Mouse (Mus musculus) heart, adult 2 months (tissue): ENCODE data around the gene Fryl. TPM values are rescaled to one million over a fixed set of nuclear protein-coding genes. Genes with fewer than 3 reads are reported as not detected.

ENCODE experiments used
- DNase-seq, 2 experiments: peaks; one replicate each; pipeline ENCODE4 v3.0.0; 2021
- H3K27ac ChIP-seq: fragments of 200-600 bp; 2 replicates; pipeline ENCODE4 v1.8.1; 2022
- H3K27me3 ChIP-seq: fragments of 200-500 bp; 2 replicates; pipeline ENCODE4 v1.6.1; 2012; ENCODE audit warnings: mild to moderate bottlenecking, low read length, inconsistent platforms, mixed read lengths; ENCODE audit not compliant: control insufficient read depth, insufficient read depth
- H3K36me3 ChIP-seq: fragments of 200-500 bp; 2 replicates; pipeline ENCODE4 v1.6.1; 2012; ENCODE audit warnings: low read length, inconsistent platforms; ENCODE audit not compliant: control insufficient read depth, insufficient read depth
- H3K4me1 ChIP-seq: fragments of 200-500 bp; 2 replicates; pipeline ENCODE4 v1.6.1; 2011; ENCODE audit warnings: low read length; ENCODE audit not compliant: control insufficient read depth, insufficient read depth
- H3K4me3 ChIP-seq: fragments of 200-600 bp; 2 replicates; pipeline ENCODE4 v1.8.1; 2022
- H3K79me2 ChIP-seq: fragments of 200-500 bp; replicated peaks from 2 replicates; pipeline ENCODE4 v1.6.1; 2012; ENCODE audit warnings: mild to moderate bottlenecking, inconsistent platforms, low read length, moderate library complexity, mixed read lengths; ENCODE audit not compliant: control insufficient read depth, insufficient read depth
- H3K9ac ChIP-seq: fragments of 200-500 bp; 2 replicates; pipeline ENCODE4 v1.6.1; 2012; ENCODE audit warnings: low read depth, mild to moderate bottlenecking, control low read depth, inconsistent platforms, low read length, mixed read lengths
- CTCF ChIP-seq: fragments of 200-600 bp; IDR thresholded peaks from 2 replicates; pipeline ENCODE4 v1.8.1; 2022; ENCODE audit warnings: antibody characterized with exemption, mild to moderate bottlenecking, moderate library complexity
- EP300 ChIP-seq: fragments of 200-500 bp; IDR thresholded peaks from 2 replicates; pipeline ENCODE4 v1.6.1; 2011; ENCODE audit warnings: low read depth, low read length, control low read depth; ENCODE audit not compliant: insufficient read depth
- POLR2A ChIP-seq: fragments of 200-500 bp; IDR thresholded peaks from 2 replicates; pipeline ENCODE4 v1.6.1; 2011; ENCODE audit warnings: mild to moderate bottlenecking, low read depth, low read length, control low read depth; ENCODE audit not compliant: insufficient read depth
- WGBS: fragments of 180-500 bp; shearing (Covaris S2); methylation state at CpG from one replicate; pipeline ENCODE4 v1.1.7; 2018; 5-methylcytosine and 5-hydroxymethylcytosine counted together
- intact Hi-C: fragments of 180-260 bp; cut with DNase I; formaldehyde crosslinking; loops from one replicate; pipeline ENCODE4 v1.15.1; 2025
- polyA plus RNA-seq: library from polyadenylated mRNA; depleted of rRNA; stranded (reverse); fragments of >200 nt; gene quantifications from 2 replicates; pipeline ENCODE4 v1.2.3, GENCODE M21; 2012
- total RNA-seq, 2 experiments: library from RNA; stranded (reverse); gene quantifications; 2 replicates each; pipeline ENCODE4 v1.2.3; 2021

Fryl gene
- total and polyA plus RNA-seq, 3 experiments, result 25.9 to 40.7 (median 32.9) TPM

DNA sequence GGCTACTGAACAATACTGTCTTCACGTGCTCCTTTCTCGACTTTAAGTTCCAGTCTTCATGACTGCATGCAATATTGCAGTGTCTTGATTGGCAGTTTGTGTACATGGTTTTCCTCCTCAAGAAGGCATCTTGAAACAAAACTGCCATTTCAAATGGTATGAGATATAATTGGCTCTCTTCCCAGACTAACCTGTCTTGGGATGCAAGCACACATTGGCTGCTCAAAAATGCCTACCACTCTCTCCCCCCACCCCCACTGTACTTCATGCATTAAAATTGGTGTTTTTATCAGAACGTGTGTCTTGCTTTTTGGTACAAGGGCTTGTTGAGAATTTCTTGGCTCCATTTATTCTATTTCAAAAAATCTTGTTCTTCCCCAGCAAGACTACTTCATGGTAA, 51.4 kb downstream of the Fryl start:
- H3K4me3 ChIP-seq, result no peak overlapping the region
- intact Hi-C loops, result no loop called here
- H3K27ac ChIP-seq, result no peak overlapping the region
- H3K4me1 ChIP-seq, result peaks cover 5% of the 10 kb centered on the region; the same call in 1 of the 2 replicates
- no peaks in the 10 kb centered on the region for H3K27me3 ChIP-seq
- H3K9ac ChIP-seq, result no peak overlapping the region
- WGBS, result 79% methylated on average over 3 of the region's 3 CpGs
- peaks cover 8% of the 10 kb centered on the region; the same call in 1 of the 2 replicates for H3K79me2 ChIP-seq
- no peak for DNase-seq
- peaks cover 9% of the 10 kb centered on the region for H3K36me3 ChIP-seq
- TF ChIP-seq POLR2A, result no peak
- TF ChIP-seq EP300, result no peak
- no peak for TF ChIP-seq CTCF

DNA sequence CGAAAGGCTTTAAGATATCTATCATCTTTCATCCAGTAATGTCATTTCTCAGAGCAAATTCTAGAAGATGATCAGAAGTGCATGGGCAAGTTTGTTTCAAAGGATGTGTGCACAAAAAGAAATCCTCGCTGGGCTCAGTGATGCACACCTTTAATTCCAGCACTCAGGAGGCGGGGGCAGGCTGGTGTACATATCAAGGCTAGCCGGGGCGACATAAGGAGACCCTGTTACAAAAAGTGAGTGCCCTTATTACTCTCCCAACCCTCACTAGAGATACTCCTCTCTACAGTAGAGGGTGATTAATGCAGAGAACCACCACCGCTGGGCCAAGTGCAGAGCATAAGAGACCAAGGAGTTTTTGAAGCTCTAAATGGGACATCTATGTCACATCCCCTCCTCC, 53.9 kb downstream of the Fryl start:
- intact Hi-C loops, result no loop called here
- Histone ChIP-seq H3K36me3 (peaks cover 9% of the 10 kb centered on the region), H3K9ac (no peak overlapping the region), H3K79me2 (peaks cover 8% of the 10 kb centered on the region; the same call in 1 of the 2 replicates), H3K4me1 (peaks cover 5% of the 10 kb centered on the region; the same call in 1 of the 2 replicates), H3K27me3 (no peaks in the 10 kb centered on the region), H3K27ac (no peak overlapping the region), H3K4me3 (no peak overlapping the region)
- DNase-seq, result no peak
- WGBS, result 94% methylated on average over 6 of the region's 6 CpGs
- TF ChIP-seq CTCF, result no peak
- TF ChIP-seq EP300, result no peak
- no peak for TF ChIP-seq POLR2A

DNA sequence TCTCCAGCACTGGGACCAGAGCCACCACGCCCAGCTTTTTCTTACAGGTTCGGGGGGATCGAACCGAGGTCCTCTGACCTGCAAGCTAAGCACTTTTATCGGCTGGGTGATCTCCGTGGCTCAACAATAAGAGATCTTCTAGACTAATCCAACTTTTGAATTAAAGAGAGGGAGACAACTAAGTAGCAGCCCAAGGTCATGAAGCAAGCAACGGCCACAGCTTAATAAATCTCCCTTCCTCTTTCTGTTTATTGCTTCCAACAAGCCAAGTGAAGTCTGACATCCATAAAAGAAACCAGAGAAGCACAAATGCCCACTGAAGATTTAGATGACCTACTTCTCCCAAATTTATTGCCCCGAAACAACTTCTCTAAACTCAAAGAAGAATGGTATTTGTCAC, 54.3 kb downstream of the Fryl start:
- DNase-seq, result no peak
- Histone ChIP-seq H3K4me1 (peaks cover 5% of the 10 kb centered on the region; the same call in 1 of the 2 replicates), H3K36me3 (peaks cover 8% of the 10 kb centered on the region)

DNA sequence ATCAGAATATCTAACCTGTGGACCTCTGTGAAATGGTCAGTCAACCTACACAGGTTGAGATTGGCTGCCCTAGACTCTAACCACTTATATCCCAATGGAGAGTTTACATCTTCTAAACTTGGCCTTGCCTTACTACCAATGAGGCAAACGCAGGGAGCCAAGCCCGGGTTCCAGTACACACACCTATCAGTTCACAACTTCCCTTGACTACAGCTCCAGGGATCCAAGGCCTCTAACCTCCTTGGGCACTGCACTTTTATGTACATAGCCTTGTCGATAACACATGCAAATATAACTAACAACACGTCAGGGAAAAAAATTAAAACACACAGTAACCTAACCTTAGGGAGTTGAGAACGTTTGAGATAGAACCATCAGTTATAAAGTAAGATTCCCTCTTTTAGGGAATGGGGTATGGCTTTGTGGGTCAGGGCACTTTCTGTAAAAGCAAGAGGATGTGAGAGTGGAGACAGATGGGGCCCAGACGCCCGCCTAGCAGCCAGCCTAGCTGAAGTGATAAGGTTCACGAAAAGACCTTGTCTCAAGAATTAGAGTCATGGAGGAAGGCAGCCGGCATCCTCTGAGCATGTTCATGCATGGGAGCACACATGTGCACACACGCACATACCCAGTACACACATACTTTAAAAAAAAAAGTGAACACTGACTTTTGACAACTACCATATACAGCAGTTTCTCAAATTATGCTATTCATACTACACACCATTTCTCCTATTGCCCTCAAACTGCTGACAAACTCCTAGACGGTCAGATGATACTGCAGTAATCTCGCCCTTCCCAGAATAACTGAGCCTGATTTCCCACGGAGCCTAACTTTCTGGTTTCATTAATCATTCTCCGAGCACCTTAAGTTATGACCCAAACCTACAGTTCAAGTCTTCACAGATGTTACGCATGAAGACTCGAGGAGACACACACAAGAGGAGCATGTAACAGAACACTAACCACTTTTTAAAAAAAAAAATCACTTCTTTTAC, 55.7 kb downstream of the Fryl start:
- 64% methylated on average over 16 of the region's 16 CpGs for WGBS
- no peak overlapping the region for H3K4me3 ChIP-seq
- no peak for DNase-seq
- 0 out of 2 replicates have a peak, but pooled peaks cover 1% of the 10 kb centered on the region for H3K4me1 ChIP-seq
- H3K36me3 ChIP-seq, result peaks cover 2% of the 10 kb centered on the region
- no peaks in the 10 kb centered on the region for H3K27me3 ChIP-seq
- H3K27ac ChIP-seq, result no peak overlapping the region
- intact Hi-C loops, result no loop called here
- TF ChIP-seq POLR2A (no peak), EP300 (no peak), CTCF (no peak)
- peaks cover 5% of the 10 kb centered on the region; the same call in 1 of the 2 replicates for H3K79me2 ChIP-seq
- no peak overlapping the region for H3K9ac ChIP-seq

More for the DNA sequence above, 54.3 kb downstream of the Fryl start:
- Histone ChIP-seq H3K9ac (no peak overlapping the region), H3K79me2 (peaks cover 8% of the 10 kb centered on the region; the same call in 1 of the 2 replicates), H3K27ac (no peak overlapping the region), H3K4me3 (no peak overlapping the region), H3K27me3 (no peaks in the 10 kb centered on the region)
- 92% methylated on average over 8 of the region's 8 CpGs for WGBS
- intact Hi-C loops, result no loop called here
- TF ChIP-seq CTCF (no peak), POLR2A (no peak), EP300 (no peak)

DNA sequence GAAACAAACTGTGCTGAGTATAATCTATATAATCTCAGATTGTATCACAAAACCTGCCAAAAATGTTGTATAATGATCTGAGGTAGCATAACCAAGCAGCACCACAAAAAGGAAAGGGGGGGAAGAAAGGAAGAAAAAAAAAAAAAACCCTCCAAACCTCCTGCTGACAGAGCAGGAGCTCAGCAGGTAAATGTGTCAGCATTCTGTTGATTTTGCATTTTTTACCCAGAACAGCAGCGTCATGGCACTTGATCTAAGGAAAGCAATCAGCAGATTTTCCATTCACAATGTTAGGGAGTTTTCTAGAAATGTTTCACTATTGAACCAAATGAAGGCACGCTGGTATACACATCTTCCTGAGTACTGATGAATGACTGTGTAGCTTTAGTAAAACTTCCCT, 56.8 kb downstream of the Fryl start:
- 91% methylated on average over 2 of the region's 2 CpGs for WGBS
- Histone ChIP-seq H3K4me1 (0 out of 2 replicates have a peak, but pooled peaks cover 1% of the 10 kb centered on the region), H3K36me3 (no peaks in the 10 kb centered on the region; the same call in 1 of the 2 replicates), H3K27me3 (no peaks in the 10 kb centered on the region), H3K9ac (no peak overlapping the region), H3K79me2 (peaks cover 4% of the 10 kb centered on the region; the same call in 1 of the 2 replicates), H3K27ac (no peak overlapping the region), H3K4me3 (no peak overlapping the region)
- no peak for TF ChIP-seq CTCF
- DNase-seq, result no peak
- intact Hi-C loops, result no loop called here

DNA sequence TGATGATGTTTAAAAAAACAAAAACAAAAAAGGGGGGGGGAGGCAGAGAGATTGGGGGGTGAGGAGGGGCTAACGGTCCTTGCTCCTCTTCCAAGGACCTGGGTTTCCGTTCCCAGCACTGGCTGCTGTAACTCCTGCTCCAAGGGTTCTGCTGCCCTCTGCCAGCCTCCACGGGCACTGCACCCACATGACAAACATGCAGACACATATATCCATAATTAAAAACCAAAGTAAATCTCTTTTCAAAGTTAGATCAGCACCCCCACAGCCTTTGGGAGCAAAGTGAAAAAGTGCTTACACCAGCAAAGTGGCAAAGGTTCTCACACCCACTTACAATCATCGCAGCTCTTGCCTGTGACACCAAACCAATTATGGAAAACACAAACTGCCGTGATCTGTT, 57.7 kb downstream of the Fryl start:
- no peaks in the 10 kb centered on the region for H3K27me3 ChIP-seq
- 96% methylated on average over 5 of the region's 5 CpGs for WGBS
- H3K4me1 ChIP-seq, result peaks cover 4% of the 10 kb centered on the region
- no peaks in the 10 kb centered on the region; the same call in 1 of the 2 replicates for H3K36me3 ChIP-seq
- H3K4me3 ChIP-seq, result no peak overlapping the region
- no peak for TF ChIP-seq POLR2A
- no peak for TF ChIP-seq EP300
- peak; percentile 51 for TF ChIP-seq CTCF
- intact Hi-C loops, result no loop called here
- H3K79me2 ChIP-seq, result 0 out of 2 replicates have a peak, but pooled peaks cover 3% of the 10 kb centered on the region
- no peak overlapping the region for H3K27ac ChIP-seq
- no peak overlapping the region for H3K9ac ChIP-seq
- DNase-seq, result no peak
